In the genomic region with DNA sequence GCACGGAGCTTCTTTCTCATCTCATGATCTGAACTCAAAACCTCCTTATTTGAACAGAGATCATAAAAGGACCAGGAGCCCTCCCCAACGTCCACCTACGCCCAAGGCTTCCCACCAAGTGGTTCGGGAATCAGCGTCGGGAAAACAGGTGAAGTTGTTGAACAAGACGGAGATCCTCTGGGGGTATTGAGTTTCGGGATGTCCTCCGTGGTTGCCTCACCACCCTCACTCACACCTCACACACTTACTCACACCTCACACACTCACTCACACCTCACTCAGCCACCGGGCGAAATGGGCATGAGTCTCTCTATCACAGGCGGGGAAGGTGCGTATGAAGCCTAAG, we compare ENCODE assay signal across 8 mouse cellular contexts. TPM values are rescaled to one million over a fixed set of nuclear protein-coding genes. Genes with fewer than 3 reads are reported as not detected.
DNase-seq lines count a peak whose midpoint lies in the region; ATAC-seq and TF ChIP-seq lines count a peak whose summit lies in the region.

No protein-coding gene starts in this region.

- ATAC-seq in embryonic facial prominence, embryonic 12.5 days (ENCODE audit: insufficient number of reproducible peaks, insufficient read depth, low FRiP score, low TSS enrichment) = no peak
- no peak for ATAC-seq in intestine, embryonic 15.5 days
- no peak for ATAC-seq in neural tube, embryonic 13.5 days (ENCODE audit: low read depth)
- no peak for ATAC-seq in frontal cortex, adult (ENCODE audit: low TSS enrichment)

- no peak for DNase-seq in layer of hippocampus, adult 2 months (ENCODE audit: low spot score in 2 of 2)
- DNase-seq in layer of hippocampus, postnatal 36 days = no peak
- DNase-seq in urinary bladder, postnatal 4 days (ENCODE audit: low spot score in 2 of 2) = no peak
- DNase-seq in thymus, postnatal 36 days = no peak

- peaks cover 3% of the 10 kb centered on the region; the same call in 1 of the 2 replicates for H3K4me1 ChIP-seq in embryonic facial prominence, embryonic 12.5 days
- peaks cover 6% of the 10 kb centered on the region; the same call in 1 of the 2 replicates for H3K4me1 ChIP-seq in intestine, embryonic 15.5 days (replicated peaks)
- H3K4me1 ChIP-seq in neural tube, embryonic 13.5 days (replicated peaks) = peaks cover 17% of the 10 kb centered on the region

- H3K9me3 ChIP-seq in embryonic facial prominence, embryonic 12.5 days = no peaks in the 10 kb centered on the region
- H3K9me3 ChIP-seq in intestine, embryonic 15.5 days = no peaks in the 10 kb centered on the region
- no peaks in the 10 kb centered on the region for H3K9me3 ChIP-seq in neural tube, embryonic 13.5 days

- H3K4me3 ChIP-seq in layer of hippocampus, adult 2 months = peak overlapping the region; percentile 39
- H3K4me3 ChIP-seq in embryonic facial prominence, embryonic 12.5 days = peak overlapping the region; percentile 17
- H3K4me3 ChIP-seq in intestine, embryonic 15.5 days (replicated peaks) = peak overlapping the region; percentile 21
- H3K4me3 ChIP-seq in neural tube, embryonic 13.5 days = peak overlapping the region; percentile 12; the same call in 1 of the 2 replicates

- 0% methylated on average over 13 of the region's 13 CpGs for WGBS in embryonic facial prominence, embryonic 12.5 days
- WGBS in intestine, embryonic 15.5 days = 2% methylated on average over 13 of the region's 13 CpGs
- WGBS in neural tube, embryonic 13.5 days = under 1% methylated on average over 13 of the region's 13 CpGs

- peaks cover 69% of the 10 kb centered on the region for H3K27me3 ChIP-seq in embryonic facial prominence, embryonic 12.5 days
- peaks cover 58% of the 10 kb centered on the region for H3K27me3 ChIP-seq in intestine, embryonic 15.5 days (replicated peaks)
- peaks cover 97% of the 10 kb centered on the region for H3K27me3 ChIP-seq in neural tube, embryonic 13.5 days

- H3K27ac ChIP-seq in layer of hippocampus, adult 2 months = no peak overlapping the region
- no peak overlapping the region for H3K27ac ChIP-seq in embryonic facial prominence, embryonic 12.5 days
- no peak overlapping the region for H3K27ac ChIP-seq in intestine, embryonic 15.5 days
- no peak overlapping the region for H3K27ac ChIP-seq in neural tube, embryonic 13.5 days (replicated peaks)

- TF ChIP-seq CTCF in layer of hippocampus, adult 2 months (conservative IDR thresholded peaks at IDR 0.05) = no peak

- H3K36me3 ChIP-seq in embryonic facial prominence, embryonic 12.5 days = no peaks in the 10 kb centered on the region
- no peaks in the 10 kb centered on the region for H3K36me3 ChIP-seq in intestine, embryonic 15.5 days
- no peaks in the 10 kb centered on the region for H3K36me3 ChIP-seq in neural tube, embryonic 13.5 days

- H3K4me2 ChIP-seq in embryonic facial prominence, embryonic 12.5 days (replicated peaks) = peak overlapping the region; percentile 33
- peak overlapping the region; percentile 61 for H3K4me2 ChIP-seq in intestine, embryonic 15.5 days (replicated peaks)
- peak overlapping the region; percentile 34 for H3K4me2 ChIP-seq in neural tube, embryonic 13.5 days

- H3K9ac ChIP-seq in embryonic facial prominence, embryonic 12.5 days = no peak overlapping the region
- no peak overlapping the region for H3K9ac ChIP-seq in intestine, embryonic 15.5 days
- H3K9ac ChIP-seq in neural tube, embryonic 13.5 days = no peak overlapping the region

RNA-seq across cellular contexts. Expression of a gene that starts 12.7 kb away (rescaled TPM):
- total RNA-seq in layer of hippocampus, adult 2 months (2021) = under 1 TPM; 0.32 to 0.51 TPM
- under 1 TPM; 0.25 to 0.42 TPM for total RNA-seq in layer of hippocampus, postnatal 36 days (2021)
- 0.69 and 0.95 TPM in 2 replicates for polyA plus RNA-seq in embryonic facial prominence, embryonic 12.5 days (2016; fragmentation: Nextera tagmentation; extraction: Ambion mirVana)
- 1.4 and 1.5 TPM in 2 replicates for polyA plus RNA-seq in intestine, embryonic 15.5 days (2015; fragmentation: Nextera tagmentation; extraction: Ambion mirVana)
- polyA plus RNA-seq in neural tube, embryonic 13.5 days (2015; fragmentation: Nextera tagmentation; extraction: Ambion mirVana) = 0.17 and 0.18 TPM in 2 replicates

RNA-seq across cellular contexts. Expression of a gene that starts 15.8 kb away (rescaled TPM):
- total RNA-seq in layer of hippocampus, adult 2 months (2021) = under 1 TPM in 1 of 2 experiments, not detected in 1; 0.18 TPM
- total RNA-seq in layer of hippocampus, postnatal 36 days (2021) = not detected
- polyA plus RNA-seq in embryonic facial prominence, embryonic 12.5 days (2016; fragmentation: Nextera tagmentation; extraction: Ambion mirVana) = 0.33 TPM in 1 of 2 replicates, not detected in the other
- 0.06 TPM in 1 of 2 replicates, not detected in the other for polyA plus RNA-seq in intestine, embryonic 15.5 days (2015; fragmentation: Nextera tagmentation; extraction: Ambion mirVana)
- not detected in 2 replicates for polyA plus RNA-seq in neural tube, embryonic 13.5 days (2015; fragmentation: Nextera tagmentation; extraction: Ambion mirVana)

RNA-seq across cellular contexts. Expression of a gene that starts 38.6 kb away (rescaled TPM):
- 10 to 100 TPM; 12.5 to 17.0 TPM for total RNA-seq in layer of hippocampus, adult 2 months (2021)
- total RNA-seq in layer of hippocampus, postnatal 36 days (2021) = 10 to 100 TPM; 11.4 to 25.4 TPM
- 8.0 and 8.3 TPM in 2 replicates for polyA plus RNA-seq in embryonic facial prominence, embryonic 12.5 days (2016; fragmentation: Nextera tagmentation; extraction: Ambion mirVana)
- 3.0 and 7.8 TPM in 2 replicates for polyA plus RNA-seq in intestine, embryonic 15.5 days (2015; fragmentation: Nextera tagmentation; extraction: Ambion mirVana)
- polyA plus RNA-seq in neural tube, embryonic 13.5 days (2015; fragmentation: Nextera tagmentation; extraction: Ambion mirVana) = 1.7 TPM in 1 of 2 replicates, not detected in the other

RNA-seq across cellular contexts. Expression of a gene that starts 38.9 kb away (rescaled TPM):
- total RNA-seq in layer of hippocampus, adult 2 months (2021) = 10 to 100 TPM; 23.5 to 24.4 TPM
- 10 to 100 TPM; 30.5 to 35.2 TPM for total RNA-seq in layer of hippocampus, postnatal 36 days (2021)
- 19.4 and 20.1 TPM in 2 replicates for polyA plus RNA-seq in embryonic facial prominence, embryonic 12.5 days (2016; fragmentation: Nextera tagmentation; extraction: Ambion mirVana)
- polyA plus RNA-seq in intestine, embryonic 15.5 days (2015; fragmentation: Nextera tagmentation; extraction: Ambion mirVana) = 5.0 and 5.8 TPM in 2 replicates
- 2.5 and 3.8 TPM in 2 replicates for polyA plus RNA-seq in neural tube, embryonic 13.5 days (2015; fragmentation: Nextera tagmentation; extraction: Ambion mirVana)

RNA-seq across cellular contexts. Expression of a gene that starts 44.3 kb away (rescaled TPM):
- total RNA-seq in layer of hippocampus, adult 2 months (2021) = 10 to 100 TPM; 64.2 to 71.7 TPM
- 10 to 100 TPM; 72.6 to 72.8 TPM for total RNA-seq in layer of hippocampus, postnatal 36 days (2021)
- 26.8 and 29.2 TPM in 2 replicates for polyA plus RNA-seq in embryonic facial prominence, embryonic 12.5 days (2016; fragmentation: Nextera tagmentation; extraction: Ambion mirVana)
- 21.0 and 23.6 TPM in 2 replicates for polyA plus RNA-seq in intestine, embryonic 15.5 days (2015; fragmentation: Nextera tagmentation; extraction: Ambion mirVana)
- polyA plus RNA-seq in neural tube, embryonic 13.5 days (2015; fragmentation: Nextera tagmentation; extraction: Ambion mirVana) = 8.8 and 10.1 TPM in 2 replicates
